Mouse (Mus musculus) lung, embryonic 14.5 days (tissue): ENCODE results near the gene Cryz. TPM values are rescaled to one million over a fixed set of nuclear protein-coding genes. Genes with fewer than 3 reads are reported as not detected.

Experiments
- ATAC-seq: fragments of 200-750 bp; cut with Nextera tagmentation; 2 replicates; pipeline ENCODE4 v1.8.0; 2017; ENCODE audit warnings: mild to moderate bottlenecking, moderate TSS enrichment, moderate library complexity; ENCODE audit not compliant: insufficient read depth
- DNase-seq: peaks from one replicate; pipeline ENCODE4 v3.0.0-alpha.2; 2015
- H3K27ac ChIP-seq: fragments of 300-500 bp; sonication (generic); 2 replicates; pipeline ENCODE4 v1.5.1; 2014; ENCODE audit warnings: low read depth, mild to moderate bottlenecking, moderate library complexity
- H3K27me3 ChIP-seq: fragments of 300-500 bp; sonication (generic); 2 replicates; pipeline ENCODE4 v1.6.1; 2014; ENCODE audit warnings: low read length, control low read depth; ENCODE audit not compliant: insufficient read depth
- H3K36me3 ChIP-seq: fragments of 300-500 bp; sonication (generic); 2 replicates; pipeline ENCODE4 v1.6.1; 2014; ENCODE audit warnings: control low read depth; ENCODE audit not compliant: insufficient read depth
- H3K4me1 ChIP-seq: fragments of 300-500 bp; sonication (generic); 2 replicates; pipeline ENCODE4 v1.6.1; 2014; ENCODE audit warnings: antibody characterized with exemption, control low read depth; ENCODE audit not compliant: insufficient read depth
- H3K4me2 ChIP-seq: fragments of 300-500 bp; sonication (generic); 2 replicates; pipeline ENCODE4 v1.6.1; 2014; ENCODE audit warnings: mild to moderate bottlenecking
- H3K4me3 ChIP-seq: fragments of 300-500 bp; sonication (generic); 2 replicates; pipeline ENCODE4 v1.5.1; 2014; ENCODE audit warnings: low read depth, low read length
- H3K9ac ChIP-seq: fragments of 300-500 bp; sonication (generic); 2 replicates; pipeline ENCODE4 v1.6.1; 2014
- H3K9me3 ChIP-seq: fragments of 300-500 bp; sonication (generic); 2 replicates; pipeline ENCODE4 v1.6.1; 2016; ENCODE audit warnings: low read depth, low read length, control low read depth
- CTCF ChIP-seq: IDR thresholded peaks from 2 replicates; pipeline ENCODE4 v1.5.1; 2016; ENCODE audit warnings: antibody characterized with exemption, low read depth
- WGBS: fragments of 180-500 bp; shearing (Covaris S2); extraction: QIAGEN DNeasy Blood & Tissue Kit; methylation state at CpG from one replicate; pipeline ENCODE4 v1.1.7; 2014; 5-methylcytosine and 5-hydroxymethylcytosine counted together
- polyA plus RNA-seq: library from polyadenylated mRNA; unstranded; fragments of >200 nt; fragmentation: Nextera tagmentation; extraction: Ambion mirVana; gene quantifications from 2 replicates; pipeline ENCODE4 v1.2.1, GENCODE M21; 2014

Cryz gene
- polyA plus RNA-seq, 1 experiment from 2014 or later = 19.6 TPM

- H3K9me3 ChIP-seq = no peaks in the 10 kb centered on the region
- no peaks in the 10 kb centered on the region for H3K27me3 ChIP-seq
- no peak overlapping the region for H3K4me2 ChIP-seq
- H3K27ac ChIP-seq = no peak overlapping the region
- WGBS = 90% methylated on average over 3 of the region's 3 CpGs
- H3K4me1 ChIP-seq = no peaks in the 10 kb centered on the region
- H3K4me3 ChIP-seq = no peak overlapping the region
- TF ChIP-seq CTCF = no peak
- no peak for DNase-seq
- H3K36me3 ChIP-seq = peaks cover 67% of the 10 kb centered on the region
- H3K9ac ChIP-seq = no peak overlapping the region
- no peak for ATAC-seq
Measured at GRCm38 (mm10) chr3:154591621-154592020, 4.9 kb upstream of the Cryz start.

GRCm38 (mm10) chr3:154593596-154593995 lies 2.9 kb upstream of the Cryz start:
- H3K9ac ChIP-seq = no peak overlapping the region
- H3K9me3 ChIP-seq = no peaks in the 10 kb centered on the region
- no peaks in the 10 kb centered on the region for H3K4me1 ChIP-seq
- DNase-seq = no peak
- ATAC-seq = no peak
- 90% methylated on average over 6 of the region's 6 CpGs for WGBS
- peaks cover 51% of the 10 kb centered on the region for H3K36me3 ChIP-seq
- no peak for TF ChIP-seq CTCF
- no peak overlapping the region for H3K4me2 ChIP-seq
- no peak overlapping the region for H3K27ac ChIP-seq
- H3K4me3 ChIP-seq = no peak overlapping the region
- H3K27me3 ChIP-seq = no peaks in the 10 kb centered on the region

DNA sequence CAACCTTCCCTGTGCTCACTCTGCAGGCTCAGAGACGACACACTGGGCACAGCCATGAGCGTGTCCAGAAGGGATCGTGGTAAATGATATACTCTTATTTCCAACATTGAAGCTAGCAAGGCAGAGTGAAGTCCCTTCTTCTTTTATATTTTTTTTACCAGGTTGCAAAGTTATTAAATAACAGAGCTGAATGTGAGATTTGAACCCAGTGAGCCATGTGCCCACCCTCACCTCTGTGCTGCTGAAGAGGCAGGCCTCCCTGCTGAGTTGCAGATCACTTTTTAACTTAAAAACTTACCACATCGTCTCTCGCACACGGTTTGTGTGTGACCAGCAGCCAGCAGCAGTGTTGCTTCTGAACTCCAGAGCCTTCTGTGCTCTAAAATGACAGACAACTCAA lies 2.4 kb upstream of the Cryz start:
- ATAC-seq = no peak
- no peak for DNase-seq
- Histone ChIP-seq H3K4me2 (no peak overlapping the region), H3K9me3 (no peaks in the 10 kb centered on the region), H3K4me1 (no peaks in the 10 kb centered on the region), H3K36me3 (peaks cover 51% of the 10 kb centered on the region), H3K4me3 (no peak overlapping the region), H3K27me3 (no peaks in the 10 kb centered on the region), H3K9ac (no peak overlapping the region), H3K27ac (no peak overlapping the region)
- 90% methylated on average over 6 of the region's 6 CpGs for WGBS
- no peak for TF ChIP-seq CTCF

- H3K27me3 ChIP-seq = no peaks in the 10 kb centered on the region
- H3K4me3 ChIP-seq = peak within 1 kb of the TSS; percentile 84
- peak within 1 kb of the TSS; percentile 75 for H3K4me2 ChIP-seq
- H3K36me3 ChIP-seq = peaks cover 25% of the 10 kb centered on the region
- H3K27ac ChIP-seq = peak within 1 kb of the TSS; percentile 98
- peak; percentile 98 for ATAC-seq
- H3K4me1 ChIP-seq = no peaks in the 10 kb centered on the region
- WGBS = under 1% methylated on average over 38 of the region's 38 CpGs
- peak; percentile 99 for DNase-seq
- TF ChIP-seq CTCF = peak; percentile 74
- H3K9me3 ChIP-seq = no peaks in the 10 kb centered on the region
- peak within 1 kb of the TSS; percentile 87 for H3K9ac ChIP-seq
Measured at GRCm38 (mm10) chr3:154596934-154597554, 533 bp downstream of the Cryz start, which contains the start of gene Tyw3. TSS of gene Tyw3 (minus strand) at chr3:154597104.

DNA sequence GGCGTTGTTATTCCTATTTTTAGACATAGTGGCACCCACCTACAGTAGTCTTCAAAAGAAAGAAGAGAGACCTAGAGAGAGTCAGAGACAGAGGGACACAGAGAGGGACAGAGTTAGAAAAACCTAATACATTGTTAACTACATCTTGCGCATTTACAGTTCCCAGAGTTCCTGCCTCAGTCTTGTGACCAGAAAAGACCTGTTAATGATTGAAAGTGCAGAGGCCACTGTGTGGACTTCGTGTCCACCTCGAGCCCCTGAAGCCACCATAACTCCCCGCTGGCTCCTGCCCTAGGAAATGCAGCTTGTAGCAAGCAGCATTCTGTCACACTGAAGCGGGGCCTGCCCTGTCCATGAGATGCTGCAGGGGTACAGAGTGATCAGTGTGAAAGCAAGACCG lies 1.1 kb downstream of the Cryz start:
- no peak for TF ChIP-seq CTCF
- Histone ChIP-seq H3K9ac (peak overlapping the region; percentile 87), H3K27me3 (no peaks in the 10 kb centered on the region), H3K4me1 (no peaks in the 10 kb centered on the region), H3K4me2 (peak overlapping the region; percentile 75), H3K4me3 (peak overlapping the region; percentile 84), H3K36me3 (peaks cover 20% of the 10 kb centered on the region), H3K9me3 (no peaks in the 10 kb centered on the region), H3K27ac (peak overlapping the region; percentile 98)
- ATAC-seq (peak; percentile 7; the same call in 1 of the 2 replicates), DNase-seq (peak; percentile 18)
- 25% methylated on average over 7 of the region's 7 CpGs for WGBS

DNA sequence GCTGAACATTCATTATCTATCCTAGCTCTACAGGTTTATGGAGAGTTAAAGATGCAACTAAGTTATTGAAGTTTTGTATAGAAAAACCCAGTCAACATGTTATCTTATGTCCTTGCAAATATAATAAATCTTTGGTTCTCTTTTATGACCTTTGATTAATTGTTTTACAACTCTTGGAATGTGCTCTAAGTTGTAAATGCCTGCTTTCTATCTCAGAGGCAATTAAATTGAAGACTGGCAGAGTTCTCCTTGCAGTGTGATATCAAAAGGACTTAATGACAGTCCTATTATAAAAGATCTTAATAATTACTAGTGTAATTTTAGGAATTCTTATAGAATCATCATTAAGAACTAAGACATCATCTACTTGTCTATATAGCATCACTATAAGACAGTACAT lies 5.6 kb downstream of the Cryz start:
- Histone ChIP-seq H3K4me2 (no peak overlapping the region), H3K9me3 (no peaks in the 10 kb centered on the region), H3K36me3 (peaks cover 7% of the 10 kb centered on the region; the same call in 1 of the 2 replicates), H3K27ac (no peak overlapping the region), H3K4me3 (no peak overlapping the region), H3K27me3 (no peaks in the 10 kb centered on the region), H3K4me1 (no peaks in the 10 kb centered on the region), H3K9ac (no peak overlapping the region)
- no peak for TF ChIP-seq CTCF
- no peak for ATAC-seq
- DNase-seq = no peak

DNA sequence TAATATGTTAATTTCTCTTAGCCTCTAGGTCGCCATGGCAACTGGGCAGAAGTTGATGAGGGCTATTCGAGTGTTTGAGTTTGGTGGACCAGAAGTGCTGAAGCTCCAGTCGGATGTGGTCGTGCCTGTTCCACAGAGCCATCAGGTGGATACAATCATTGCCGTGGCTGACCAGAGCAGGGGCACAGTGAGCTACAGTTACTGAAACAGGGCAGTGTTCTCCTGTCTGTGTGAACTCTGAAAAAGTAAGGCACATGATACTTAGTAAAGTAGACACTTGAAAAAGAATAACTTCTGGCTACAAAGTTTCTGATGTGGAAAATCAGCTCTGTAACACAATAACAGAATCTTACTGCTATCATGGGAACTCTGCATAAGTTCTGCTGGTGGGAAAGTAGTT lies 8.4 kb downstream of the Cryz start:
- no peaks in the 10 kb centered on the region for H3K4me1 ChIP-seq
- H3K9me3 ChIP-seq = no peaks in the 10 kb centered on the region
- no peak overlapping the region for H3K9ac ChIP-seq
- no peak overlapping the region for H3K27ac ChIP-seq
- H3K4me3 ChIP-seq = no peak overlapping the region
- H3K27me3 ChIP-seq = no peaks in the 10 kb centered on the region
- 63% methylated on average over 5 of the region's 5 CpGs for WGBS
- ATAC-seq = no peak
- TF ChIP-seq CTCF = no peak
- no peak for DNase-seq
- no peak overlapping the region for H3K4me2 ChIP-seq
- H3K36me3 ChIP-seq = peaks cover 7% of the 10 kb centered on the region; the same call in 1 of the 2 replicates
